Mouse (Mus musculus) embryonic facial prominence, embryonic 12.5 days (tissue): Measurements from ENCODE around the gene Slc41a1. TPM values are rescaled to one million over a fixed set of nuclear protein-coding genes. Genes with fewer than 3 reads are reported as not detected.

ENCODE experiments used
- ATAC-seq: fragments of 200-750 bp; cut with Nextera tagmentation; 2 replicates; pipeline ENCODE4 v1.8.0; 2017; ENCODE audit not compliant: insufficient number of reproducible peaks, insufficient read depth, low FRiP score, low TSS enrichment
- H3K27ac ChIP-seq: fragments of 300-500 bp; sonication (generic); 2 replicates; pipeline ENCODE4 v1.5.1; 2016; ENCODE audit warnings: mild to moderate bottlenecking
- H3K27me3 ChIP-seq: fragments of 300-500 bp; sonication (generic); 2 replicates; pipeline ENCODE4 v1.6.1; 2016; ENCODE audit warnings: mild to moderate bottlenecking, moderate library complexity
- H3K36me3 ChIP-seq: fragments of 300-500 bp; sonication (generic); 2 replicates; pipeline ENCODE4 v1.6.1; 2016; ENCODE audit warnings: mild to moderate bottlenecking
- H3K4me1 ChIP-seq: fragments of 300-500 bp; sonication (generic); 2 replicates; pipeline ENCODE4 v1.6.1; 2016
- H3K4me2 ChIP-seq: fragments of 300-500 bp; sonication (generic); replicated peaks from 2 replicates; pipeline ENCODE4 v1.6.1; 2016; ENCODE audit warnings: mild to moderate bottlenecking, moderate library complexity
- H3K4me3 ChIP-seq: fragments of 300-500 bp; sonication (generic); 2 replicates; pipeline ENCODE4 v1.5.1; 2016; ENCODE audit warnings: mild to moderate bottlenecking
- H3K9ac ChIP-seq: fragments of 300-500 bp; sonication (generic); 2 replicates; pipeline ENCODE4 v1.6.1; 2016; ENCODE audit warnings: mild to moderate bottlenecking, moderate library complexity
- H3K9me3 ChIP-seq: fragments of 300-500 bp; sonication (generic); 2 replicates; pipeline ENCODE4 v1.6.1; 2016; ENCODE audit warnings: mild to moderate bottlenecking, moderate library complexity
- WGBS: fragments of 180-500 bp; shearing (Covaris S2); methylation state at CpG from one replicate; pipeline ENCODE4 v1.1.7; 2016; 5-methylcytosine and 5-hydroxymethylcytosine counted together
- polyA plus RNA-seq: library from polyadenylated mRNA; unstranded; fragments of >200 nt; fragmentation: Nextera tagmentation; extraction: Ambion mirVana; gene quantifications from 2 replicates; pipeline ENCODE4 v1.2.1, GENCODE M21; 2016

Gene Slc41a1
- 13.9 and 15.1 TPM in 2 replicates for polyA plus RNA-seq

GRCm38 (mm10) chr1:131827207-131827786, at the start of gene Slc41a1:
Gene Slc41a1, plus strand, starts transcription at chr1:131827493.
- H3K27me3 ChIP-seq: no peaks in the 10 kb centered on the region
- no peaks in the 10 kb centered on the region for H3K9me3 ChIP-seq
- WGBS: 2% methylated on average over 25 of the region's 25 CpGs
- H3K36me3 ChIP-seq: peaks cover 16% of the 10 kb centered on the region; the same call in 1 of the 2 replicates
- H3K4me2 ChIP-seq: peak within 1 kb of the TSS; percentile 62
- peak within 1 kb of the TSS; percentile 86 for H3K27ac ChIP-seq
- H3K4me1 ChIP-seq: peaks cover 23% of the 10 kb centered on the region
- ATAC-seq: peak; percentile 32; the same call in 1 of the 2 replicates
- peak within 1 kb of the TSS; percentile 71 for H3K4me3 ChIP-seq
- H3K9ac ChIP-seq: peak within 1 kb of the TSS; percentile 78

GRCm38 (mm10) chr1:131794591-131794990, 32.7 kb upstream of the Slc41a1 start:
- Histone ChIP-seq H3K4me1 (peaks cover 4% of the 10 kb centered on the region; the same call in 1 of the 2 replicates), H3K27me3 (peaks cover 3% of the 10 kb centered on the region; the same call in 1 of the 2 replicates), H3K9ac (no peak overlapping the region), H3K36me3 (no peaks in the 10 kb centered on the region), H3K4me2 (no peak overlapping the region), H3K9me3 (no peaks in the 10 kb centered on the region), H3K4me3 (no peak overlapping the region), H3K27ac (no peak overlapping the region)
- WGBS: 7% methylated on average over 3 of the region's 3 CpGs
- ATAC-seq: no peak

- H3K4me1 ChIP-seq: peaks cover 4% of the 10 kb centered on the region; the same call in 1 of the 2 replicates
- H3K4me2 ChIP-seq: no peak overlapping the region
- no peak overlapping the region for H3K4me3 ChIP-seq
- no peak for ATAC-seq
- no peak overlapping the region for H3K9ac ChIP-seq
- no peaks in the 10 kb centered on the region for H3K9me3 ChIP-seq
- WGBS: 79% methylated on average over 3 of the region's 3 CpGs
- no peaks in the 10 kb centered on the region for H3K36me3 ChIP-seq
- peaks cover 3% of the 10 kb centered on the region; the same call in 1 of the 2 replicates for H3K27me3 ChIP-seq
- no peak overlapping the region for H3K27ac ChIP-seq
Measured at GRCm38 (mm10) chr1:131795171-131795570, 32.1 kb upstream of the Slc41a1 start.

- Histone ChIP-seq H3K4me1 (peaks cover 4% of the 10 kb centered on the region; the same call in 1 of the 2 replicates), H3K27me3 (peaks cover 3% of the 10 kb centered on the region; the same call in 1 of the 2 replicates), H3K4me3 (peak within 1 kb of the TSS; percentile 23; the same call in 1 of the 2 replicates), H3K36me3 (no peaks in the 10 kb centered on the region), H3K27ac (no peak within 1 kb of the TSS), H3K4me2 (peak within 1 kb of the TSS; percentile 55), H3K9ac (peak within 1 kb of the TSS; percentile 27; the same call in 1 of the 2 replicates), H3K9me3 (no peaks in the 10 kb centered on the region)
- WGBS: 9% methylated on average over 26 of the region's 26 CpGs
- peak; percentile 47; the same call in 1 of the 2 replicates for ATAC-seq
Measured at GRCm38 (mm10) chr1:131797202-131797909, 29.9 kb upstream of the Slc41a1 start, which contains the start of gene Pm20d1. Gene Pm20d1, plus strand, starts transcription at chr1:131797381.

- no peaks in the 10 kb centered on the region for H3K36me3 ChIP-seq
- no peak overlapping the region for H3K4me3 ChIP-seq
- peaks cover 4% of the 10 kb centered on the region; the same call in 1 of the 2 replicates for H3K4me1 ChIP-seq
- WGBS: 32% methylated on average over 1 of the region's 1 CpGs
- H3K9me3 ChIP-seq: no peaks in the 10 kb centered on the region
- ATAC-seq: no peak
- no peak overlapping the region for H3K27ac ChIP-seq
- no peak overlapping the region for H3K9ac ChIP-seq
- H3K4me2 ChIP-seq: no peak overlapping the region
- H3K27me3 ChIP-seq: peaks cover 3% of the 10 kb centered on the region; the same call in 1 of the 2 replicates
Measured at GRCm38 (mm10) chr1:131800001-131800400, 27.3 kb upstream of the Slc41a1 start.

- H3K27me3 ChIP-seq: peaks cover 3% of the 10 kb centered on the region; the same call in 1 of the 2 replicates
- H3K4me3 ChIP-seq: no peak overlapping the region
- no peak overlapping the region for H3K27ac ChIP-seq
- no peaks in the 10 kb centered on the region for H3K36me3 ChIP-seq
- no peak for ATAC-seq
- no peak overlapping the region for H3K4me2 ChIP-seq
- 94% methylated on average over 8 of the region's 8 CpGs for WGBS
- H3K9me3 ChIP-seq: no peaks in the 10 kb centered on the region
- peaks cover 4% of the 10 kb centered on the region; the same call in 1 of the 2 replicates for H3K4me1 ChIP-seq
- no peak overlapping the region for H3K9ac ChIP-seq
Measured at GRCm38 (mm10) chr1:131801071-131801470, 26.2 kb upstream of the Slc41a1 start.

- Histone ChIP-seq H3K9ac (no peak overlapping the region), H3K4me1 (no peaks in the 10 kb centered on the region; the same call in 1 of the 2 replicates), H3K4me3 (no peak overlapping the region), H3K36me3 (no peaks in the 10 kb centered on the region), H3K9me3 (no peaks in the 10 kb centered on the region), H3K27ac (no peak overlapping the region), H3K4me2 (no peak overlapping the region), H3K27me3 (0 out of 2 replicates have a peak, but pooled peaks cover 3% of the 10 kb centered on the region)
- no peak for ATAC-seq
- 75% methylated on average over 5 of the region's 5 CpGs for WGBS
Measured at GRCm38 (mm10) chr1:131802652-131803051, 24.6 kb upstream of the Slc41a1 start.

GRCm38 (mm10) chr1:131804166-131804565, 23.1 kb upstream of the Slc41a1 start:
- H3K9ac ChIP-seq: no peak overlapping the region
- H3K27ac ChIP-seq: no peak overlapping the region
- no peaks in the 10 kb centered on the region for H3K9me3 ChIP-seq
- no peaks in the 10 kb centered on the region for H3K36me3 ChIP-seq
- 89% methylated on average over 3 of the region's 3 CpGs for WGBS
- no peak overlapping the region for H3K4me3 ChIP-seq
- no peaks in the 10 kb centered on the region for H3K27me3 ChIP-seq
- no peak overlapping the region for H3K4me2 ChIP-seq
- H3K4me1 ChIP-seq: no peaks in the 10 kb centered on the region
- no peak for ATAC-seq

GRCm38 (mm10) chr1:131808986-131809385, 18.3 kb upstream of the Slc41a1 start:
- ATAC-seq: no peak
- Histone ChIP-seq H3K9ac (no peak overlapping the region), H3K27me3 (no peaks in the 10 kb centered on the region), H3K4me2 (no peak overlapping the region), H3K4me1 (no peaks in the 10 kb centered on the region), H3K4me3 (no peak overlapping the region), H3K9me3 (no peaks in the 10 kb centered on the region), H3K27ac (no peak overlapping the region), H3K36me3 (no peaks in the 10 kb centered on the region)
- 90% methylated on average over 1 of the region's 1 CpGs for WGBS

GRCm38 (mm10) chr1:131809651-131810050, 17.6 kb upstream of the Slc41a1 start:
- H3K36me3 ChIP-seq: no peaks in the 10 kb centered on the region
- no peaks in the 10 kb centered on the region for H3K27me3 ChIP-seq
- H3K9ac ChIP-seq: no peak overlapping the region
- H3K9me3 ChIP-seq: no peaks in the 10 kb centered on the region
- WGBS: 67% methylated on average over 2 of the region's 2 CpGs
- ATAC-seq: no peak
- no peak overlapping the region for H3K4me2 ChIP-seq
- no peak overlapping the region for H3K4me3 ChIP-seq
- H3K4me1 ChIP-seq: no peaks in the 10 kb centered on the region
- H3K27ac ChIP-seq: no peak overlapping the region

GRCm38 (mm10) chr1:131811393-131811792, 15.9 kb upstream of the Slc41a1 start:
- H3K36me3 ChIP-seq: no peaks in the 10 kb centered on the region
- no peaks in the 10 kb centered on the region for H3K9me3 ChIP-seq
- no peaks in the 10 kb centered on the region for H3K27me3 ChIP-seq
- no peak for ATAC-seq
- no peaks in the 10 kb centered on the region for H3K4me1 ChIP-seq
- H3K4me3 ChIP-seq: no peak overlapping the region
- H3K4me2 ChIP-seq: no peak overlapping the region
- H3K9ac ChIP-seq: no peak overlapping the region
- 71% methylated on average over 1 of the region's 1 CpGs for WGBS
- no peak overlapping the region for H3K27ac ChIP-seq

GRCm38 (mm10) chr1:131812006-131812405, 15.3 kb upstream of the Slc41a1 start:
- no peaks in the 10 kb centered on the region for H3K27me3 ChIP-seq
- no peak overlapping the region for H3K4me2 ChIP-seq
- no peak for ATAC-seq
- no peaks in the 10 kb centered on the region for H3K9me3 ChIP-seq
- WGBS: 77% methylated on average over 9 of the region's 9 CpGs
- H3K27ac ChIP-seq: no peak overlapping the region
- H3K4me3 ChIP-seq: no peak overlapping the region
- no peaks in the 10 kb centered on the region for H3K4me1 ChIP-seq
- no peak overlapping the region for H3K9ac ChIP-seq
- no peaks in the 10 kb centered on the region for H3K36me3 ChIP-seq
